Mouse (Mus musculus) layer of hippocampus, adult 9-10 months (tissue): ENCODE measurements around the gene Cwc25.
"Not testable (repeated sequence)": the region's sequence is repeated elsewhere in the genome, so short reads cannot be mapped to it uniquely, and the experiment has no call there.

Source experiments
- DNase-seq: peaks from one replicate; pipeline ENCODE4 v3.0.0; 2022; ENCODE audit warnings: low spot score

The Cwc25 gene

GRCm38 (mm10) chr11:97800691-97801408, 34.5 kb upstream of the Cwc25 start:
- DNase-seq: no peak

- DNase-seq: no peak
These were observed 33.8 kb upstream of the Cwc25 start for GRCm38 (mm10) chr11:97799994-97800690.

- peak; percentile 67 for DNase-seq
These were observed 33.0 kb upstream of the Cwc25 start for GRCm38 (mm10) chr11:97799146-97799993.

GRCm38 (mm10) chr11:97798782-97799145, 32.4 kb upstream of the Cwc25 start, which contains the start of gene Lasp1:
Gene Lasp1, plus strand, starts transcription at chr11:97799000.
- DNase-seq: peak; percentile 89

- no peak for DNase-seq
These were observed 31.7 kb upstream of the Cwc25 start for GRCm38 (mm10) chr11:97798083-97798435.

GRCm38 (mm10) chr11:97797369-97798082, 31.2 kb upstream of the Cwc25 start:
- no peak for DNase-seq

GRCm38 (mm10) chr11:97796910-97797309, 30.6 kb upstream of the Cwc25 start:
- peak; percentile 85 for DNase-seq

GRCm38 (mm10) chr11:97793165-97793564, 26.8 kb upstream of the Cwc25 start:
- DNase-seq: peak; percentile 78

GRCm38 (mm10) chr11:97790778-97791438, 24.6 kb upstream of the Cwc25 start:
- DNase-seq: not testable (repeated sequence)

- DNase-seq: no peak
These were observed 23.4 kb upstream of the Cwc25 start for GRCm38 (mm10) chr11:97789727-97790126.

- DNase-seq: no peak
These were observed 21.6 kb upstream of the Cwc25 start for GRCm38 (mm10) chr11:97787961-97788360.

GRCm38 (mm10) chr11:97782564-97782895, 16.2 kb upstream of the Cwc25 start:
- DNase-seq: no peak

- DNase-seq: peak; percentile 98
These were observed 15.6 kb upstream of the Cwc25 start, which contains the start of gene Rpl23 for GRCm38 (mm10) chr11:97781832-97782563. Gene Rpl23, minus strand, starts transcription at chr11:97782437.

- no peak for DNase-seq
These were observed 15.1 kb upstream of the Cwc25 start for GRCm38 (mm10) chr11:97781478-97781831.

- DNase-seq: no peak
These were observed 13.8 kb upstream of the Cwc25 start for GRCm38 (mm10) chr11:97779968-97780701.

GRCm38 (mm10) chr11:97778918-97779317, 12.6 kb upstream of the Cwc25 start:
- no peak for DNase-seq

- no peak for DNase-seq
These were observed 10.8 kb upstream of the Cwc25 start for GRCm38 (mm10) chr11:97777129-97777529.

GRCm38 (mm10) chr11:97776497-97777128, 10.3 kb upstream of the Cwc25 start:
- DNase-seq: no peak

- DNase-seq: no peak
These were observed 9.6 kb upstream of the Cwc25 start, which contains the start of gene 1700001P01Rik for GRCm38 (mm10) chr11:97775808-97776496. Gene 1700001P01Rik, minus strand, starts transcription at chr11:97775918.
